Mouse (Mus musculus) liver, embryonic 13.5 days (tissue): Measurements from ENCODE around the gene Tmem138. TPM values are rescaled to one million over a fixed set of nuclear protein-coding genes. Genes with fewer than 3 reads are reported as not detected.

Source experiments
- ATAC-seq: fragments of 200-750 bp; cut with Nextera tagmentation; 2 replicates; pipeline ENCODE4 v1.8.0; 2017; ENCODE audit warnings: low read depth, mild to moderate bottlenecking, moderate number of reproducible peaks, moderate library complexity
- DNase-seq: peaks from one replicate; pipeline ENCODE4 v3.0.0; 2022
- H3K27ac ChIP-seq: fragments of 300-500 bp; sonication (generic); 2 replicates; pipeline ENCODE4 v1.5.1; 2015; ENCODE audit warnings: moderate library complexity, mild to moderate bottlenecking, inconsistent platforms
- H3K27me3 ChIP-seq: fragments of 300-500 bp; sonication (generic); 2 replicates; pipeline ENCODE4 v1.6.1; 2015; ENCODE audit warnings: mild to moderate bottlenecking, inconsistent platforms
- H3K36me3 ChIP-seq: fragments of 300-500 bp; sonication (generic); 2 replicates; pipeline ENCODE4 v1.6.1; 2015; ENCODE audit warnings: mild to moderate bottlenecking, inconsistent platforms
- H3K4me1 ChIP-seq: fragments of 300-500 bp; sonication (generic); replicated peaks from 2 replicates; pipeline ENCODE4 v1.6.1; 2015; ENCODE audit warnings: inconsistent platforms
- H3K4me2 ChIP-seq: fragments of 300-500 bp; sonication (generic); 2 replicates; pipeline ENCODE4 v1.6.1; 2015; ENCODE audit warnings: inconsistent platforms, mild to moderate bottlenecking, moderate library complexity
- H3K4me3 ChIP-seq: fragments of 300-500 bp; sonication (generic); replicated peaks from 2 replicates; pipeline ENCODE4 v1.5.1; 2015; ENCODE audit warnings: mild to moderate bottlenecking, inconsistent platforms
- H3K9ac ChIP-seq: fragments of 300-500 bp; sonication (generic); 2 replicates; pipeline ENCODE4 v1.6.1; 2015; ENCODE audit warnings: mild to moderate bottlenecking, inconsistent platforms
- H3K9me3 ChIP-seq: fragments of 300-500 bp; sonication (generic); replicated peaks from 2 replicates; pipeline ENCODE4 v1.6.1; 2016; ENCODE audit warnings: inconsistent platforms
- WGBS: fragments of 180-500 bp; shearing (Covaris S2); methylation state at CpG from one replicate; pipeline ENCODE4 v1.1.7; 2015; ENCODE audit not compliant: insufficient replicate concordance; 5-methylcytosine and 5-hydroxymethylcytosine counted together
- polyA plus RNA-seq: library from polyadenylated mRNA; unstranded; fragments of >200 nt; fragmentation: Nextera tagmentation; extraction: Ambion mirVana; gene quantifications from 2 replicates; pipeline ENCODE4 v1.2.1, GENCODE M21; 2015

The Tmem138 gene
- polyA plus RNA-seq, 1 experiment from 2014 or later, result 14.9 TPM

DNA sequence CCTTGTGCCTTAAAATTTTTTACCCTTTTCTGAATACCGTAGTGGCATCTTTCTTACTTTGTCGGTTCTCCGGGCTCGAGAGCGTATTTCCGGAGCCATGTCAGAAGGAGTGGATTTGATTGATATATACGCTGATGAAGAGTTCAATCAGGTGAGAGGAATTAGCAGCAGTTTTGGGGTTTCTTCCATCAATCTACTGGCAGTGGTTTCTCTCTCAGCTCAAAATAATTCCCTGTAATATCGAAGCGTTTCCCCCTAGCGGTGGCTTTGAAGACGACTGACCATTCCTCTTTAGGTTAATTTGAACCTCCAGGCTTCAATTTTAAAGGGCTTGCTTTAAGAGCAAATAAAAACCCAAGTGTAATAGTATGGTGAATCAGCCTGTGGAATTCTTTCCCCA is 51.3 kb downstream of the Tmem138 start, which contains the start of gene Sdhaf2:
Gene Sdhaf2 (minus strand): TSS at position 233 of the 400 bp plus-strand sequence.
- Histone ChIP-seq H3K4me2 (peak within 1 kb of the TSS; percentile 71), H3K4me3 (peak within 1 kb of the TSS; percentile 87), H3K4me1 (peaks cover 52% of the 10 kb centered on the region), H3K36me3 (peaks cover 43% of the 10 kb centered on the region), H3K27me3 (no peaks in the 10 kb centered on the region), H3K9me3 (no peaks in the 10 kb centered on the region), H3K27ac (peak within 1 kb of the TSS; percentile 98), H3K9ac (peak within 1 kb of the TSS; percentile 97)
- DNase-seq (no peak), ATAC-seq (no peak)
- 0% methylated on average over 11 of the region's 11 CpGs for WGBS

GRCm38 (mm10) chr19:10525106-10525901 is 51.9 kb downstream of the Tmem138 start, which contains the start of gene Cpsf7:
Cpsf7 (plus strand) TSS chr19:10525266.
- ATAC-seq (peak; percentile 89), DNase-seq (peak; percentile 82)
- no peaks in the 10 kb centered on the region for H3K9me3 ChIP-seq
- peaks cover 57% of the 10 kb centered on the region for H3K4me1 ChIP-seq
- under 1% methylated on average over 75 of the region's 93 CpGs for WGBS
- H3K4me3 ChIP-seq, result peak within 1 kb of the TSS; percentile 87
- H3K27ac ChIP-seq, result peak within 1 kb of the TSS; percentile 98
- H3K27me3 ChIP-seq, result no peaks in the 10 kb centered on the region
- H3K9ac ChIP-seq, result peak within 1 kb of the TSS; percentile 97
- H3K4me2 ChIP-seq, result peak within 1 kb of the TSS; percentile 73
- H3K36me3 ChIP-seq, result peaks cover 37% of the 10 kb centered on the region

- Histone ChIP-seq H3K9ac (peak overlapping the region; percentile 97), H3K27ac (peak overlapping the region; percentile 98), H3K27me3 (no peaks in the 10 kb centered on the region), H3K4me3 (peak overlapping the region; percentile 87), H3K36me3 (peaks cover 31% of the 10 kb centered on the region), H3K4me2 (peak overlapping the region; percentile 71), H3K9me3 (no peaks in the 10 kb centered on the region), H3K4me1 (peaks cover 59% of the 10 kb centered on the region)
- ATAC-seq, result no peak
- DNase-seq, result no peak
- 0% methylated on average over 19 of the region's 19 CpGs for WGBS
Measured at GRCm38 (mm10) chr19:10524784-10525105, 52.4 kb downstream of the Tmem138 start.

- Histone ChIP-seq H3K27me3 (no peaks in the 10 kb centered on the region), H3K9ac (peak overlapping the region; percentile 97), H3K4me1 (peaks cover 64% of the 10 kb centered on the region), H3K27ac (peak overlapping the region; percentile 80), H3K4me3 (peak overlapping the region; percentile 87), H3K4me2 (peak overlapping the region; percentile 73), H3K36me3 (peaks cover 26% of the 10 kb centered on the region), H3K9me3 (no peaks in the 10 kb centered on the region)
- no peak for ATAC-seq
- 24% methylated on average over 5 of the region's 5 CpGs for WGBS
- peak; percentile 13 for DNase-seq
Measured at GRCm38 (mm10) chr19:10523483-10524080, 53.6 kb downstream of the Tmem138 start.

DNA sequence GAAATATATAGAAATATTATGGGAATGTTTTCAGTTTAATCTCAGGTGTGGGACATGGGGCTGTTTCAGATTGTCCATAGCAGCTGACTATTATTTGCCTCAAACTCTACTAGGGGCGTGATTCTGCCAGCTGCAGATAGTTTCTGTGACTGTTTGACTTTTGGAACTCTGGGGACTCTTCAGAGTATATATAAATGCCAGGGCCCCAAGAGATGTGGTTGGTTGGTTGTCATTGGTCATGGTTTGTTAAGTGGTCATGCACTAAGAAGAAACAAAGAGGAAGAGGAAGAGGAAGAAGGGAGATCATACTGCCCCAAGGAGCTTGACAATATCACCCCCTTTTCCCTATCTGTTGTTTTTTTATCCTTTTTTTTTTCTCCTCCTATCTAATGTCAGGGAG is 55.2 kb downstream of the Tmem138 start:
- peaks cover 24% of the 10 kb centered on the region for H3K36me3 ChIP-seq
- H3K4me1 ChIP-seq, result peaks cover 52% of the 10 kb centered on the region
- no peak for ATAC-seq
- no peak overlapping the region for H3K4me3 ChIP-seq
- H3K27ac ChIP-seq, result no peak overlapping the region; the same call in 1 of the 2 replicates
- no peaks in the 10 kb centered on the region for H3K9me3 ChIP-seq
- DNase-seq, result no peak
- no peak overlapping the region for H3K9ac ChIP-seq
- H3K27me3 ChIP-seq, result no peaks in the 10 kb centered on the region
- no peak overlapping the region for H3K4me2 ChIP-seq
- 54% methylated on average over 1 of the region's 1 CpGs for WGBS

Other genes with a start within 250 kb of the Tmem138 start
- 0.10 and 0.21 TPM in 2 replicates for gene Syt7, start 188.3 kb downstream of the Tmem138 start, polyA plus RNA-seq
- gene Lrrc10b, start 119.9 kb downstream of the Tmem138 start, polyA plus RNA-seq, result 0.06 TPM in 1 of 2 replicates, not detected in the other
- gene Ppp1r32, start 94.4 kb downstream of the Tmem138 start, polyA plus RNA-seq, result not detected in 2 replicates
- gene Cpsf7, start 52.1 kb downstream of the Tmem138 start, polyA plus RNA-seq, result 9.7 and 13.5 TPM in 2 replicates
- gene Sdhaf2, start 51.2 kb downstream of the Tmem138 start, polyA plus RNA-seq, result 33.7 and 36.2 TPM in 2 replicates
- 14.9 and 16.9 TPM in 2 replicates for gene Tmem216, start 21.1 kb downstream of the Tmem138 start, polyA plus RNA-seq
- 10.6 and 12.4 TPM in 2 replicates for gene Cyb561a3, start 190 bp downstream of the Tmem138 start, polyA plus RNA-seq
- 156 and 177 TPM in 2 replicates for gene Ddb1, start 28.0 kb upstream of the Tmem138 start, polyA plus RNA-seq
- 9.4 and 10.8 TPM in 2 replicates for gene Tkfc, start 28.3 kb upstream of the Tmem138 start, polyA plus RNA-seq
- 5.3 and 5.8 TPM in 2 replicates for gene Vwce, start 56.9 kb upstream of the Tmem138 start, polyA plus RNA-seq
- not detected in 2 replicates for gene Pga5, start 100.7 kb upstream of the Tmem138 start, polyA plus RNA-seq
- gene Vps37c, start 111.4 kb upstream of the Tmem138 start, polyA plus RNA-seq, result 10.4 and 12.1 TPM in 2 replicates
- 0.08 TPM in 1 of 2 replicates, not detected in the other for gene Cd5, start 161.6 kb upstream of the Tmem138 start, polyA plus RNA-seq